Mouse (Mus musculus) forebrain, embryonic 10.5 days (tissue): ENCODE results near the gene Ccser1. TPM values are rescaled to one million over a fixed set of nuclear protein-coding genes. Genes with fewer than 3 reads are reported as not detected.

Experiments
- DNase-seq: peaks from one replicate; pipeline ENCODE4 v3.0.0-alpha.2; 2017; ENCODE audit warnings: low spot score; ENCODE audit errors: extremely low spot score
- H3K27ac ChIP-seq: fragments of 300-500 bp; sonication (generic); 2 replicates; pipeline ENCODE4 v1.5.1; 2016; ENCODE audit warnings: mild to moderate bottlenecking
- H3K27me3 ChIP-seq: fragments of 300-500 bp; sonication (generic); 2 replicates; pipeline ENCODE4 v1.6.1; 2016; ENCODE audit warnings: mild to moderate bottlenecking; ENCODE audit not compliant: poor library complexity, severe bottlenecking
- H3K36me3 ChIP-seq: fragments of 300-500 bp; sonication (generic); replicated peaks from 2 replicates; pipeline ENCODE4 v1.6.1; 2016; ENCODE audit warnings: mild to moderate bottlenecking, moderate library complexity
- H3K4me1 ChIP-seq: fragments of 300-500 bp; sonication (generic); 2 replicates; pipeline ENCODE4 v1.6.1; 2016
- H3K4me3 ChIP-seq: fragments of 300-500 bp; sonication (generic); 2 replicates; pipeline ENCODE4 v1.5.1; 2016; ENCODE audit warnings: mild to moderate bottlenecking, moderate library complexity
- H3K9me3 ChIP-seq: fragments of 300-500 bp; sonication (generic); 2 replicates; pipeline ENCODE4 v1.6.1; 2016; ENCODE audit warnings: mild to moderate bottlenecking, moderate library complexity
- WGBS: fragments of 180-500 bp; shearing (Covaris S2); methylation state at CpG from one replicate; pipeline ENCODE4 v1.1.7; 2016; 5-methylcytosine and 5-hydroxymethylcytosine counted together
- polyA plus RNA-seq: library from polyadenylated mRNA; unstranded; fragments of >200 nt; fragmentation: Nextera tagmentation; extraction: Ambion mirVana; gene quantifications from 2 replicates; pipeline ENCODE4 v1.2.1, GENCODE M21; 2016

Ccser1 gene
- polyA plus RNA-seq, 1 experiment from 2014 or later: 3.7 TPM

DNA sequence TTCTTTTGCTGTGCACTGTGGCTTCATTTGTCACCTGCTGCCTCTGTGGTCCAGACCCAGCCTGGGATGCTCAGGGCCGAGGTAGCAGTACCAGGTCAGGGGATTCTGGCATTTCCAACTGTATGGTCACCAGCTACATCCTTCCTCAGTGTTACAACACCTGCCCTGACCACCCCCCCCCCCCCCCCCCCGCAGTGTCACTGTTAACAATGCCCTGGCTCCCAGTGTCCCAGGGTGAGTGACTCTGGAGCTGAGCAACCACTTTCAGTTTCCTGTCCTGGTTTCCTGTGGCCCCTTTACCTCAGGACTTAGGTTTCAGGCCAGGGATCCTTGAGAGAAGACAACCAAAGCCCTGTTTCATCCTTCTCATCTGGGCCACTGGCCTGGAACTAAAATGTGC, 90.9 kb downstream of the Ccser1 start:
- DNase-seq: no peak
- no peaks in the 10 kb centered on the region for H3K36me3 ChIP-seq
- no peak overlapping the region for H3K27ac ChIP-seq
- 100% methylated on average over 1 of the region's 2 CpGs for WGBS
- peaks cover 10% of the 10 kb centered on the region for H3K4me1 ChIP-seq
- H3K27me3 ChIP-seq: no peaks in the 10 kb centered on the region
- H3K9me3 ChIP-seq: no peaks in the 10 kb centered on the region
- H3K4me3 ChIP-seq: no peak overlapping the region

DNA sequence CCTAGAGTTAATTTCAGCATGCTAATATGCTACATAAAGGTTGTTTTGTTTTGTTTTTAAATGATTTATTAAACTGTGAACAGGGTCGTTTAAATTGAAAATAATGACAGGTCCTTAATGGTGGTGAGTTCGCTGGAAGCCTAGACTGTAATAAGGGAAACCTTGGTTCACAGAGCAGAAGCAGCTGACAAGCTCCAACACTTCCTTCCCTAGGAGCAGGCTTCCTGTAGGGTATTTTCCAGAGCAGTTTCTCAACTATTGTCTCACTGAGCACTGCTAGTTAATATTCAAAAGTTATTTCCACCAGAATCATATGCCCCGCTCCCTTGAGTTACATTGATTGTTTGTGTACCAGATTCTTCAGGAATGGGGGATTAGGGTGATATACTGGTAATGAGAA, 93.3 kb downstream of the Ccser1 start:
- Histone ChIP-seq H3K27me3 (no peaks in the 10 kb centered on the region), H3K27ac (no peak overlapping the region), H3K36me3 (no peaks in the 10 kb centered on the region), H3K4me1 (peaks cover 10% of the 10 kb centered on the region), H3K4me3 (no peak overlapping the region), H3K9me3 (no peaks in the 10 kb centered on the region)
- WGBS: 86% methylated on average over 3 of the region's 3 CpGs
- DNase-seq: no peak

GRCm38 (mm10) chr6:61279506-61279905, 99.4 kb downstream of the Ccser1 start:
- H3K9me3 ChIP-seq: no peaks in the 10 kb centered on the region
- no peak overlapping the region for H3K4me3 ChIP-seq
- WGBS: 88% methylated on average over 7 of the region's 7 CpGs
- DNase-seq: no peak
- no peaks in the 10 kb centered on the region for H3K36me3 ChIP-seq
- H3K4me1 ChIP-seq: no peaks in the 10 kb centered on the region
- H3K27ac ChIP-seq: no peak overlapping the region
- H3K27me3 ChIP-seq: no peaks in the 10 kb centered on the region

DNA sequence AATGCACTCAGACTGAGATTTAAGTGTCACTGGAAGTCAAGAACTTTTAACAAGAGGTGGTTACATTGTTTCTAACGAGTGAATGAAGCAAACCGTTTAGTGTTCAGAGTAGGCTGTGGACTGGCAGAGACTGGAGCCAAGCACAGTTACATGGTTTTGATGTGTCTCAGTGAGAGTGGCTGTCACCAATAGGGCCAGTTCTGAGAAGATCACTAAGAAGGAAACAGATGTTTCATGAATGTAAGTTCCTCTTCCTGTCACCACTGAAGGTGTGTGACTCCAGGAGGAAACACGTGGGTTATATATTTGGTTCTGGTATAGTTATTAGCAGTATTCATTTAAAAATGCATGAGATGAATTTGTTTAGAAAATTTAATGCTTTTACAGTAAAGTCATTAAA, 112.8 kb downstream of the Ccser1 start:
- 76% methylated on average over 3 of the region's 3 CpGs for WGBS
- Histone ChIP-seq H3K36me3 (no peaks in the 10 kb centered on the region), H3K27me3 (no peaks in the 10 kb centered on the region), H3K27ac (no peak overlapping the region), H3K4me3 (no peak overlapping the region), H3K4me1 (no peaks in the 10 kb centered on the region), H3K9me3 (no peaks in the 10 kb centered on the region)
- no peak for DNase-seq

GRCm38 (mm10) chr6:61295535-61295934, 115.4 kb downstream of the Ccser1 start:
- no peak for DNase-seq
- no peaks in the 10 kb centered on the region for H3K9me3 ChIP-seq
- no peak overlapping the region for H3K4me3 ChIP-seq
- H3K27me3 ChIP-seq: no peaks in the 10 kb centered on the region
- no peaks in the 10 kb centered on the region for H3K4me1 ChIP-seq
- no peak overlapping the region for H3K27ac ChIP-seq
- no peaks in the 10 kb centered on the region for H3K36me3 ChIP-seq
- WGBS: 72% methylated on average over 4 of the region's 4 CpGs

DNA sequence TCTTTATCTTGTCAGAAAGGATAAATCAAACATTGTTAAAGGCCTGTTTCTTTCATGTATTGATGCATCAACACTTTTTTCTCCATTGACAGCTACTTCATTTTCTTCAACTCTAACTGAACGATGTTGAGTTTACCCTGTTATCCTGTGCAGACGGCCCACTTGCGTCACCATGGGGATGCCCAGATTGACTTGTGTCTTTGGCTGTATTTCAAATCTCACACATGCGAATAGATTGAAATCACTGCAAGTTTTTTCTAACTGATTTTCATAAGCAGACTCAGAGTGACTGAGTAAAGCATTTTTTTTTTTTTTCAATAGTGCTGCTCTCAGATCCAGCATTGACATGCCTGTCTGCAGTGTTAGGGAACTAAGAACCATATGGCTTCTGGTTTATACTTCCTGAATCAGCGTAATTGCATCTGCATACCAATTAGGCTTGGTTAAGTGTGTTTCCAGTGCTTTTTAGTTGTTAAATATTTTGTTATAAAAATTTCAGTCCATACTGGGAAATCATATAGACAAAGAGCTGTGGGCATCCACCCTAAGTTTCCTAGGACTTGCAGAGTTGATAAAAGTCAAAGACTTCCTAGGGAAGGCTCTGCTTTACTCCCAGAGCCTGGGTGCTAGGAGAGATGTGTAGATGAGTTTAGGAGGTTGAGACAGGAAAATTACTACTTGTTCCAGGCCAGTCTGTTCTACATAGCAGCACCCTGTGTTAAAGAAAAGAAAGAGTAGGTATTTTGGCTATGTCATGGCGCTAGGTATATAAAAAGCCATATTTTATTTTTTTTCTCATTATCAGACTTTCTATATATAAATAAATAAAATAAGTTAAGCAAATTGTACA, 116.3 kb downstream of the Ccser1 start:
- H3K9me3 ChIP-seq: no peaks in the 10 kb centered on the region
- H3K27ac ChIP-seq: no peak overlapping the region
- WGBS: 93% methylated on average over 6 of the region's 6 CpGs
- H3K36me3 ChIP-seq: no peaks in the 10 kb centered on the region
- H3K27me3 ChIP-seq: no peaks in the 10 kb centered on the region
- H3K4me1 ChIP-seq: no peaks in the 10 kb centered on the region
- no peak overlapping the region for H3K4me3 ChIP-seq
- DNase-seq: no peak

GRCm38 (mm10) chr6:61300441-61300840, 120.3 kb downstream of the Ccser1 start:
- no peak for DNase-seq
- H3K27me3 ChIP-seq: no peaks in the 10 kb centered on the region
- no peaks in the 10 kb centered on the region for H3K36me3 ChIP-seq
- no peak overlapping the region for H3K4me3 ChIP-seq
- 91% methylated on average over 4 of the region's 4 CpGs for WGBS
- H3K27ac ChIP-seq: no peak overlapping the region
- no peaks in the 10 kb centered on the region for H3K9me3 ChIP-seq
- H3K4me1 ChIP-seq: no peaks in the 10 kb centered on the region

DNA sequence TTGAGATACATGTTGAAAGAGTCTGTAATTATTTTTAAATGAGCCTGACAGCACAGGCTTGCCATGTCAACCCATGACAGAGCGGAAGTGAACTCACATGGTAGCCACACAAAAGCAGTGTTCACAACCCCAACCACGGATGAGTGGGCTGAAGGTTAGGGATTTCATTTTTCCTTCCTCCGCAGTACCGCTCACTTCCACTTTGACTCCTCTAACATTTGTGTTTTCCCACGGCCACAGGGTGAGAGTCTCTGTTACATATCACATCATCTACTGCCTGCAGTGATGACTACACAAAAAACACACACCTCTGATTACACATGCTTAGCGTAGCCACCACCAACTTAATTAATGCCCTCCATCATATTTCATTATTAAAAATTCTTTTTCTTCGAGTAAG, 120.9 kb downstream of the Ccser1 start:
- DNase-seq: no peak
- WGBS: 74% methylated on average over 7 of the region's 7 CpGs
- H3K4me1 ChIP-seq: no peaks in the 10 kb centered on the region
- H3K9me3 ChIP-seq: no peaks in the 10 kb centered on the region
- no peak overlapping the region for H3K27ac ChIP-seq
- no peaks in the 10 kb centered on the region for H3K36me3 ChIP-seq
- no peak overlapping the region for H3K4me3 ChIP-seq
- no peaks in the 10 kb centered on the region for H3K27me3 ChIP-seq

DNA sequence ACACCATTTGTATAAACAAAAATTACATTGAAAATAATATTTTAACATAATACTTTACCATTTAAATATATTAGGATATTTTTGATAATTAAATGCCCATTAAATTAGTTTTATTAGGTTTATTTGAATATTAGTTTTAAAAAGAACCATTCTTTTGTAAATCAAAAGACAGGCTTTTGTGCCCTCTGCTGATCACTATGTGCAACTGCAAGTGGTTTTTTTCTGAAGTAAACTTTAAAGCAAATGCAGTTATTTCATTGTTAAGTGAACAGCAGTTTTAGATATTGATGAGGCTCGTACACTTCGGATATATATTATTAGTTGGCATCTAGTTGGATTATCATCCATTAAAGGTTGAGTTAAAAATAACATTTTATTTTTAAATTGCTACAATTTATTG, 121.5 kb downstream of the Ccser1 start:
- no peak overlapping the region for H3K4me3 ChIP-seq
- no peak for DNase-seq
- H3K27me3 ChIP-seq: no peaks in the 10 kb centered on the region
- WGBS: 48% methylated on average over 2 of the region's 2 CpGs
- no peaks in the 10 kb centered on the region for H3K9me3 ChIP-seq
- no peaks in the 10 kb centered on the region for H3K4me1 ChIP-seq
- no peaks in the 10 kb centered on the region for H3K36me3 ChIP-seq
- H3K27ac ChIP-seq: no peak overlapping the region

- Histone ChIP-seq H3K4me1 (no peaks in the 10 kb centered on the region), H3K27me3 (no peaks in the 10 kb centered on the region), H3K4me3 (no peak overlapping the region), H3K36me3 (peaks cover 11% of the 10 kb centered on the region), H3K27ac (no peak overlapping the region), H3K9me3 (peaks cover 4% of the 10 kb centered on the region; the same call in 1 of the 2 replicates)
- 85% methylated on average over 18 of the region's 18 CpGs for WGBS
- DNase-seq: no peak
These were observed 131.4 kb downstream of the Ccser1 start for GRCm38 (mm10) chr6:61311324-61312091.

DNA sequence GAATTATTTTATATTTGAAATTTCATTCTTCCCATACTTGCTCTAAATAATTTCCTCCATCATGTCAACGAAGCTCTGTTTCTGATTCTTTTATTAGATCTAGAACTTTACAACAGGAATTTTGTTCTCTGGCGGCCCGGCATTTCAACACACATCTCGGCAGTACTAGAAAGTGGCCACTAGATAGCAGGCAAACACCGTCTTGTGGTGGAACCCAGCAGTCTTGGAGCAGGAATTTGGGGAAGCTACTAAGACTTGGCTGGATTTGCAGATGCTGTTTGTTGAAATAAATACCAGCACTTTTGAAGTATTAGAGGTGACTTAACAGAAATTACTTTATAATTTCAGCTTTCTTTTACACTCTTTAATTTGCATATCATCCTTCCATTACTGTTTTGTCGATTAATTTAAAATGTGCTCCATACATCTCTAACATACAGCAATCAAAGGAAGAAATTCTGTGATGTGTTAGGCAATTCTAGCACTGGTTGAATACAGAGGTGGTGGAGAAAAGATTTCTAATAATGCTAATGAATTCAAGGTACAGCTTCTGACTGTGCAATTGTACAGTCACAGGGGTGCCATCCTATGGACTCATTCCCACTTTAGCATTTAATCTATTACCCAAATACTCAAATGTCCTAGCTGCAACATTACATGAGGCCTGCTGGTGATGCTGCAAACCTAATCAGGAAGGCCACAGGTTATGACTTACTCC, 135.9 kb downstream of the Ccser1 start:
- Histone ChIP-seq H3K36me3 (peaks cover 8% of the 10 kb centered on the region), H3K4me1 (no peaks in the 10 kb centered on the region), H3K27ac (no peak overlapping the region), H3K9me3 (peaks cover 4% of the 10 kb centered on the region; the same call in 1 of the 2 replicates), H3K27me3 (no peaks in the 10 kb centered on the region), H3K4me3 (no peak overlapping the region)
- peak; percentile 30 for DNase-seq
- 33% methylated on average over 6 of the region's 6 CpGs for WGBS

DNA sequence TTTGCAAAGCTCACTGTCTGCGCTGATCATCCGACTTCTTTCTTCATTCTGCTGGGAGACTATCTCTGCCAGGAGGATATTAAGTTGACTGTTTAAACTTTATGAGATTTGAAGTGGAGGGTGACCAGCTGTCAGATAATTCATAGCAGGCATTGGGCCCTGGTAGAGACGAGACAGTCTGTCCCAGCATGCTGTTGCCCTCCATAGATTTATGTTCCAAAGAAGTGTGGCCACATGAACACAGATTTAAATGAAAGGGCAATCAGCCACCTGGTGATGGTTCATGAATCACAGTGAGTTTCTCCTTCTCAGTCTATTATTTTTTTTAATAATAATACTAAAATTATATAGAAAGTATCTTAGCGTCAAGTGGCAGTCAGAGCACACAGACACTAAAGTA, 140.7 kb downstream of the Ccser1 start:
- Histone ChIP-seq H3K4me1 (0 out of 2 replicates have a peak, but pooled peaks cover 3% of the 10 kb centered on the region), H3K4me3 (no peak overlapping the region), H3K36me3 (no peaks in the 10 kb centered on the region), H3K9me3 (no peaks in the 10 kb centered on the region), H3K27me3 (no peaks in the 10 kb centered on the region), H3K27ac (no peak overlapping the region)
- DNase-seq: no peak
- WGBS: 84% methylated on average over 4 of the region's 4 CpGs
